Mouse (Mus musculus) T-cell, adult 2 months (primary cell): ENCODE measurements at regions not wholly inside any gene's neighbourhood (a gene's known extent, or its start where the extent isn't known, plus 50 kb on each side); places are given as distances from the start of the nearest gene placed in this dataset.
A peak's percentile ranks its signal among the peaks of the same experiment; 100 is the strongest.

Source experiments
- DNase-seq: peaks from one replicate; pipeline ENCODE4 v3.0.0; 2022; ENCODE audit warnings: low spot score

DNA sequence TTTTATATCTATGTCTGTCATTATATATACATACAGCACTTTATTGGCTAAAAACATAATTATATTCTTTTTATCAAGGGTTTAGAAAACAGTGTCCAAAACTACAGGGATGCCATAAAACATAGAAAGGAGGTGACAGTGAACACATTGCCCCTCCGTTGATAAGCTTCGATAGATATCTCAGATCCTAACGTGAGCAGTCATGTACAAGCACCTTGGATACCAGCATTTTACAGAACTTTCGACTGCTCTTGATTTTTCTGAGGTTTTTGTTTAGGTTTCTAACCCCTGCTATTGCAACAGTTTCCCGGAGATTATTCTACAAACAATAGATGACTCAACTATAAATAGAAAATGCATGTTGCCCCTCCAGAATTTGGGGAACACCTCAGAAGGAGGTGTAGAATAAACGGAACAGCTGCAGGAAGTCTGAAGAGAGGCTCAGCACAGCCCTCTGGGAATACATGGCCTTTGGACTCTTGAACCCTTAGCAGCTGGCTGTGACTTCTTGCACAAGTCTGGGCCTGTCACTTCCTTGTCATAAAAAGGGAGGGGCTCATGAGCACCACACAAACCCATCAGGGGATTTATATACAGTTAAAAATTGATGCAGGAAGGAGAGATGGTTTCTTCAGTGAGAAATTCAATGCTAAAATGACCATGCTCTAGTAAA is 87.1 kb upstream of the Gpc5 start:
- no peak for DNase-seq

DNA sequence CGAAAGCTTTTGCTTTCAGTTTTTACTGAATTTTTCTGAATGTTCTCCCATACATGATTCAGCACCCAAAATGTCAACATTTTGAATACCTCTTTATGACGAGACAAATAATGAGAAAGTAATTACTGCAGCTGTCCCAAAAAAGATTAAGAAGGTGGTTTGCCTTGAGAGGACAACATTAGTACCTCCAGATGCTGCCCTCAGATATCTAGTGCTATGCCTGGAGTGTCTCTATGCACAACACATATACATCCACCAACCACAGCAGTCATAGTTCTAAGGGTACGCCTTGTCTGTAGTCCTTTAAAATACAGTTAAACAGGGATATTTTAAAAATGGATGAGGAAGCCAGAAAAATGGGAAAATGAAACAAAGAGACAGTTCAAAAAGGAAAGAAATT is 81.1 kb upstream of the Gpc5 start:
- no peak for DNase-seq

DNA sequence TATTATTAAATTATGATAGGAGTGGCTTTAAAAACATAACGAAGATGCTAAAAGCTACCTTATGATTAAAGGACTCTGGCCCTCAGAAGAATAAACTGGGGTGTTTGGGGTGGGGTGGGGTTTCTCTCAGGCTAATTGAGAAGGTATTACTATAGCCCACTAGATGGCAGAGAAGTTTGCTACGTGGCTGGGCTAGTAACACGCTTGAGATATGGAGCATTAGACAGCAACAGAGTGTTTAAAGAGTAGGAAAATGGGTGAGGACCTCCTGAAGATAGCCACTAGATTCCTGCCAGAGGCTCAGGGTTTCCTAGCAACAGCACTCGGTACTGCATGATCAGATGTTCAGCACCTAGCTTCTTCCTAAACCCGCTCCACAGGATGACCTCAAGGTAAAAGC is 76.7 kb upstream of the Gpc5 start:
- no peak for DNase-seq

DNA sequence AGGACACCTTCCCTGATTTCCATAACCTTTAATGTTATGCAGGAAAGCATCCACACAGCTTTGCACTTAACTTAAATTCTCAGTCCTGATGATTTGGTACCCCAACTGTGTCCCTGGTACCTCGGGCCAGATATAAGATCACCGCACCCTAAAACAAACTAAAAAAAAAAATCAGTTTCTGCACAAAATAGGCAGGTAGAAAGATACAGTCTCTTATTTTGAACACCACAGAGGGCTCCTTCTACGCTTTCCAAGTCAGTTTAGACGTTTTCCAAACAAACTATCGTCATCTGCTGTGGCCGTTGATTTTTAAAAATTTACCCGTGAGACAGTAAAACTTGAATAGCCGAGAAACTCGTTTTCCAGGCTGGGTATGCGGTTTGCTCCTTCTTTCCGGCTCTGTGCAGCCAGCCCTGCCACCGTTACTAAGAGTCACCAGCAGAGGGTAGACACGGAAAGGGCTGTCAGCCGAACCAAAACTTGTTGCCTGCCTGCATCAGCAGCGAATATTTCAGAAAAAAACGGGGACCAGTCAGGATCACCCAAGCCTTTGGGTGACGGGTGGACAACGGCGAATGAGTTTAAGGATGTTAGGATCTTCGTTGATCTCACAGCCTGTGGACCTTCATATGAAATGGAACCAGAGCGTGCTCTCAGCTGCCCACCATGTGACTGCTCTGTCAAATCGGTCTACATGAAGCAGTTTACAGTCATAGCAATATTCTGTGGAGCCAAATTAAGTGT is 74.4 kb upstream of the Gpc5 start:
- peak; percentile 58 for DNase-seq

DNA sequence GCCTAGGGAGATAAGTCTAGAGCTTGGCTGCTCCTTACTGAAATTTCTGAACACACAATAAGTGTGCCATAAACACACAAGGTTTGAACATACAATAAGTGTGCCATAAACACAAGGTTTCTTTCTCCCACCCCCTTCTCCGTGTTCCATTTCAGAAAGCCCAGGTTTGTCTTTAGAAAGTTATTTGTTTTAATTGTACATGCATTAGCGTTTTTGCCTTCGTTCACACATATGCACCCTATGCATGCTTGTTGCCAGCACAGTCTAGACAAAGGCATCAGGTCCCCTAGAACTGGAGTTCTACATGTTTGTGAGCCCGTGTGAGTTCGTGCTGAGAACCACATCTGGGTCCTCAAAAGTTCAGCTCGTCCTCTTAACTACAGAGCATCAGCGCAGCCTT is 64.0 kb upstream of the Gpc5 start:
- no peak for DNase-seq

DNA sequence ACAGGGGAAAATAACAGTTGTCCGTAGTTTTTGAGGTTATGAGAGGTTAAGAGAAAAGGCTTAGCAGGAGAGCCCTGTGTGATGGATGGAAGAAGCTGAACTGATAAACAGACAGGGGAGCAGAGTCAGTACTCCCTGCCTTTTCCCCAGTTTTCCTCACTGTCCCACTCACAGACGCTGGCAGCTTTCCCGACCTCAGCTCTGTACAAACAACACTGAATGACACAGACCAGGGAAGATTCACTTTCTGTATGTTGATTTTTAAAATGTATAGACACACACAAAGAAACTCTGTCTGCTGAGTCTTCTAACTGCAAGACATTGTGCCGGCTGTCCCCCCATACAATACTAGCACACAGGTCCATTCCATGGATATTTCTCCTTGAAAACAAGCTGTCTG is 60.3 kb upstream of the Gpc5 start:
- no peak for DNase-seq

DNA sequence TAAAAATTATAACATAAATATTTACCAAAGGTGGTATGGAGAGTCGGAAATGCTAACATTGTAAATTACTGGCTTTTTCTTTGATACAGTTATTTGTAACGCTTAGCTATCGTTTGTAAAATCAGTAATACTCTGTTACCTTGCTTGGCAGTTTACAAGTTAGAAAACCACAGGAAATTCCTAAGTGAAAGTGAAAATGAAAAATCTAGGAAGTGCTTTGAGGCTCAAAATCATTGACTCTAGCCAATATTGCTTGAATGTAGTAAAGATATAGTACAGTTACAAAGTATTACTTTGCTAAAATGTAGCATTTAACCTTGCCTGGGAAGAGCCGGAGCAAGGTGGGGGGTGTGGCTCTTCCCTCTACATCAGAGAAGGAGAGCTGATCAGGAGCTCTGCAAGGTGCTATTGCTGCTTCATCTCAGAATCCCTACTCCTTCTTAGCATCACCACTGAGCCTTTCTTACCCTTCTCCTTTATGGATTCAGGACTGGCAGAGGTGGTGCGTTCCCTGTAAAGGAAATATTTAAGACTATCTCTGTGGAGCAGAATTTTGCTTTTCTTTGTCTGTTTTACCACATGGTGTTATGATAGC is 58.5 kb upstream of the Gpc5 start:
- DNase-seq: no peak

DNA sequence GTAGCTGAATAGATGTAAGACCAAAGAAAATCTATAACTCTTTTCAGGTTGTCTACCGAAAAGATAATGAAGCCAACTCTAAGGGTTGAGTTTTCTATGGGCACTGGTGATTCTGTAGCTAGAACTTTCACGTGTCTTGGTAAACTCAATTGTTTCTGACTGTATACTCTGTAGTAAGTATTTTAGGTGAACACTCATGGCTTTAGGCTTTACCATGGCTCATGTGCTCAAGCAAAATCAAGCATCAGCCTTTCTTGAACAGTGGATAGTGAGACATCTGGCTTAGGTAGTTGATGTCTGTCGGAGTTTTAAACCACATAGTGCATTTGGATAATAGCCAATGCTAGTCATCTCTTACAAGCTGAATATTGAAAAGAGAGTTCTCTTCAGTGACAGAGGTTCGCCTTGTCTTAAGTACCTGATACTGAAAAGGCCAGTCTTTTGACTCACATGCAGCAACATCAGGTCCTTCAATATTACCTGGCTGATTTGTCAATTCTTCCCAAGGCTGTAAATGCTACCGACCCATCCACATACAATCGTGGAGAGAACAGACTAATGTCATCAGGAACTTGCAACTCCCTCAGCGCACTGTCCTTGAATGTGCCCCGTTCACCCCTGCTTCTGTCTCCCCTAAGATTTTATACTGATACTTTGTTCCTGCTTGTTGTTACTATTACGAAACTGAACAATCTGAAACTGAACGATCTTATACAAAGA is 57.1 kb upstream of the Gpc5 start:
- no peak for DNase-seq

DNA sequence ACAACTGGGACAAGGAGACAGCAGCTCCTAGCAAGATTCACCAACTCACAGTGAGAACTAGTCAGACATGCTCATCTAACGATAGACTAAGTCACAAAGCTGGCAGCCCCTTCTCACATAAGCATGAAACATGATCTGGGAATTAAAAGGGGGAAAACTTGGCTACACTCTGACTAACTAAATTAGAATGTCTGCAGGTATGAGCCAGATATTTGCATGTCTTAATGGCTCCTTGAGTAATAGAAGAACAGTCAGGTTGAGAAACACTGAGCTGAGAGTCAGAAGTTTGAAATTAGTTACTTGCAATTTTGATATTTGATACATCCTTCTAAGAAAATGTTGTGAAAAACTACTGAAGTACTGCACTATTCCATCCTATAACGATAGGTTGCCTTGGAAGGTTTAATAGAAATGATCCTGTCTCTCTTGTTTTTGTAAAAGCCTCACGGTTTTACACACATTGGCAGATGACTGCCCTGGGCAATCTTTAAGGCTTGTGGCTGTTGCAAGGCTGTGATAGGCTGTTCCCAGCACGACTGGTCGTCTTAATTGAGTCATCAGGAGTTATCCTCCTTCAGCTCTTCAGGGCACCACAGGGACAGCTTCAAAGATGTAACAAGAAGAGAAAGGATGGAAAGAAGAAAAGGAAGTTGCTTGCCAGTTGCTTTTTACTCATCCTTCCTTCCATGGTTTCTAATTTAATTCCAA is 54.8 kb upstream of the Gpc5 start:
- DNase-seq: no peak

DNA sequence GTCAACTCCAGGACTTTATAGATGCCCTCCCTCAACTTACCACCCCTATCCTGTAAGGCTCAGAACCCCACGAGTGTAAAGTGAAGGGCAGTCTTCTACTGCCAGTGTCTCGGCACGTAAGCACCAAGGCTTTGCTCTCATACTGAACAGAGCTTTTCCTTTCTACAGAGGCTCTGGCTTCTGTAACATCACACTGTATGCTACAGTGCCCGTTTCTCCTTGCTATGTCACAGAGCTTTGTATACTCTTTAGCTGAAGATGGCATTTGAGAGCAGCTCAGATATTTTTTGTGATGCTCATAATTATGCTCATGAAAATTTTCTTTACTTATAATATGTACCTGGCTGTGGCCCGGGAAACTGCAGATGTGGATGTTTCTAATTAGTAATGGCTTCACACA is 53.2 kb upstream of the Gpc5 start:
- no peak for DNase-seq

DNA sequence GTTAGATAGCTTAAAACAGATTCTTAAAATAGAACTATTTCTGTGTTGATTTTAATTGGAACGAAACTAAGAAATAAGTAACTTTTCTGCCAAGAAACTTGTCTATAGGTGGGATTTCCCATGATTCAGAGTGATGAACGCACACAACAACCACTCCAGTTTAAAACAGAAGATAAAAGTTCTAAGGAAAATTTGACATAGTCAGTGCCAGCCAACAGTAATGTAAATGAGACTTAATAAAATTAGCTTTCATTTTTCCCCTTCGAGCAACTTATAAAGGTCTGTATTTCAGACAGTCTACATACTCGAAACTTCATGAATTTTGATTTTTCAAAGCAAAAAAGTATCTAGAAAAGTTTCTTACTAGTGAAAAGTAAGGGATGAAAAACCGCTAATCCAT is 52.5 kb upstream of the Gpc5 start:
- DNase-seq: no peak

DNA sequence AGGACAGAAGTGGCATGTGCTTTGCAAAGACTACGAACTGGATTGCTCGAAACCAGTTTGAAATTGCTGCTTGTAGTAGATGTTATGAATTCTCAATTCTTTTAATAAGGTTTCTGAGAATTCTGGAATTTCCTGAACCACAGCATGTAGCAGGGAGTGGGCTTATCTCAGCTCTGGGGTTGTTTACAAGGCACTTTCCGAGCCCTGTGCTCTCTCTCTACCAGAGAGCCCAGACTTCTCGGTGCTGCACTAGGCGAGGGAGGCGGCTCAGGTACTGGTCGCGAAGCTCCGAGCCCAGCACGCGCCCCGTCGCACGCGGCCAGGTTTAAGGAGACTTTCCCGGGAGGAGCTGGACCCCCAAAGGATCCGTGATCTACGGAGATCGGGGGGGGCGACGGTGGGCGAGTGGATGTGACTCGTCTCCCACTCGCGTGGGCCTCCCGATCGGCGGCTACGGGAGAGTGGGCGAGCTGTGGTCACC is 51.9 kb upstream of the Gpc5 start:
- DNase-seq: no peak

DNA sequence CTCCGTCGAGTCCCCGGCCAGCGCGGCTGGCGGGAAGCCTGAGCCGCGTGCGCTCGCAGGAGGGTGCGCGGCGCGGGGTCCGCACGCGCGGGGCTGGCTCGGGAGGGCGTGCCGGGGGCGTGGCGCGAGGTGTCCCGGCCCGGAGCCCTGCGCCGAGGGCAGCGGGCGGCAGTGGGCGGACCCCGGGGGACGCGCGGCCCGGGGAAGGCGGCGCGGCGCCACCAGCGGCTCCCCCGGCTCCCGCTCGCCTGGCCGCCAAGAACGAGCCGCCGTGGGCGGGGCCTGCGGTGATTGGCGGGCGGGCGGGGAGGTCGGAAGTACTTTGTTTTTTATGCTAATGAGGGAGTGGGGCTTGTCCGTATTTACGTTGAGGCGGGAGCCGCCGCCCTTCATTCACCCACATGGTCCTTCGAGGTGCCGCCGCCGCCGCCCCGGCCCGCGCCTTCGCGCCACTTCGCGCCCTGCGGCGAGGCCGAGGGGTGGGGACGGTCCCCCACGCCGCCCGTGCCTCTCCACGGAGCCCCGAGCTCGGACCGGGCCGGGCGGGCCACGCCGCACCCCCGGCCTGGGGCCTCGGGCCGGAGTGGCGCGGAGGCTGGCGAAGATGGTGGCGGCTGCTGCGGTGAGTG is 51.3 kb upstream of the Gpc5 start:
- peak; percentile 83 for DNase-seq

DNA sequence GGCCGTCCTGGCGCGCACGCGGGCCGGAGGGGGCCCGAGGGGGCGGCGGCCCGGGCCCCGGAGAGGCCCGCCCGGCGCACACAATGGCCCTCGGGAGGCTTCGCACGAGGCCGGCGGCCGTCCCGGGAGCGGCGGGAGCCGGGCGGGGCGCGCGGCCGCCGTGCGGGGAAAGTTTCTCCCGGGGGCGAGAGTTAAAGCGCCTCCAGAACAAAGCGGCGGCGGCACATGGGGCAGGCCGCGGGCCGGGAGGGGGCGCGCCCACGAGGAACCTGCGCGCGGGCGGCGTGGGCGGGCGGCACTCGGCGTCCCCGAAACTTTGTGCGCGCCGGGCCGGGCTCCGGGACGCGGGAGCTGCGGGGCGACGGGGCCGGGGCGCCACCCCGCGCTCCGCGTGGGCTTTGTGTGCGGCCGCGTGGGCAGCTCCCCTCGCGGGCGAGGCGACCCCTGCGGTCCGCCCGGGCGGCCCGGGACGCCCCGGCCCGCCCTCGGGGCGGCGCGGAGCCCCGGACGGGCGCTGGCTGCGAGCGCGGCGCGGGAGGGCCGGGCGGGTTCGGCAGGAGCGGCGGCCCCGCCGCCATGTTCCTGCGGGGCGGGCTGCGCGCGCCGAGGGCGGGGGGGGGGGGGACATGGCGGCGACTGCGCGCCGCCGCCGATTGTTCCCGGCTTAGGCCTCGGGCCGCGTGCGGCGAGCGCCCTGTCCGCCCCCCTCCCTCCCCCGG is 50.5 kb upstream of the Gpc5 start:
- peak; percentile 31 for DNase-seq

DNA sequence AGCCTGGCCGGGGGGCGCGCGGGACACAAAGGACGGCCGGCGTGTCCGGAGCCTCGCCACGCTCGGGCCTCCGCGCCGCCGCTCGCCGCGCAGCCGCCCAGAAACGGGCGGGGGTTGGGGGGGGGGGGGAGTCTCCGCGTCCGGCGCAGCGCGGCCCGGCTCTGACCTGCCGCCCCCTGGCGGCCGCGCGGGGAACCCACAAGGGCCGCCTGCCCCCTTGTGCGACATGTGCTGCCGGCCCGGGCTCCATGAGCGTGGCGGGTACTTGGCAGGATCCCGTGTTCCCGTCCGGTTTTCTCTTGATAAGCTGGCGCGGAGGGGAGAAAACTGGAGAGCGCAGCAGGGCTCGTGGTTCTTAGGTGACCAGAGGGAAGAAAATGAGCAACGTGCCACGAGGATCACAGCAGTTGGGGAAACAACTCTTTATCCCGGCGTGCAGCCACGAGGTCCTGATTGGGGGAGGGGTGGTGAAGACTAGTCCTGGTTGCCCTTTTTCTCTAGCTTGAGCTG is 49.9 kb upstream of the Gpc5 start:
- peak; percentile 82 for DNase-seq
